Mouse (Mus musculus): Measurements from ENCODE around the gene Mdfic.

- TF ChIP-seq POLR2A (IDR thresholded peaks at IDR 0.05; ENCODE audit: borderline replicate concordance, insufficient read depth, low read length) (no peak), CTCF (IDR thresholded peaks at IDR 0.05; ENCODE audit: borderline replicate concordance, insufficient read depth, low read depth, low read length) (no peak)
Measured at GRCm38 (mm10) chr6:15726422-15726821, 6.0 kb downstream of the Mdfic start.
